Mouse (Mus musculus): ENCODE measurements around the gene Ccdc88c. TPM values are rescaled to one million over a fixed set of nuclear protein-coding genes. Genes with fewer than 3 reads are reported as not detected.

Ccdc88c gene
- 4.8 and 5.2 TPM in 2 replicates for polyA plus RNA-seq (2014; fragmentation: Nextera tagmentation; extraction: Ambion mirVana)

- Histone ChIP-seq H3K4me1 (ENCODE audit: control insufficient read depth, insufficient read depth, low read length) (no peaks in the 10 kb centered on the region; the same call in 1 of the 2 replicates), H3K36me3 (replicated peaks; ENCODE audit: control insufficient read depth, insufficient read depth, low read depth, low read length) (no peaks in the 10 kb centered on the region), H3K4me3 (ENCODE audit: low read depth, low read length) (peak within 1 kb of the TSS; percentile 58), H3K27me3 (ENCODE audit: control insufficient read depth, insufficient read depth, low read length) (peaks cover 10% of the 10 kb centered on the region), H3K27ac (replicated peaks; ENCODE audit: low read depth, low read length) (peak within 1 kb of the TSS; percentile 70), H3K9me3 (replicated peaks; ENCODE audit: control insufficient read depth, low read length) (no peaks in the 10 kb centered on the region), H3K4me2 (ENCODE audit: low read depth, low read length) (peak within 1 kb of the TSS; percentile 93), H3K9ac (replicated peaks; ENCODE audit: low read length) (peak within 1 kb of the TSS; percentile 73)
- WGBS, result 0% methylated on average over 53 of the region's 56 CpGs
- ATAC-seq (replicated peaks; ENCODE audit: insufficient number of reproducible peaks, low FRiP score, low TSS enrichment, low read depth), result peak; percentile 89
- DNase-seq (ENCODE audit: low spot score), result peak; percentile 89
Observed at GRCm38 (mm10) chr12:101028954-101029731, at the start of gene Ccdc88c. Ccdc88c (minus strand) TSS chr12:101029056.

DNA sequence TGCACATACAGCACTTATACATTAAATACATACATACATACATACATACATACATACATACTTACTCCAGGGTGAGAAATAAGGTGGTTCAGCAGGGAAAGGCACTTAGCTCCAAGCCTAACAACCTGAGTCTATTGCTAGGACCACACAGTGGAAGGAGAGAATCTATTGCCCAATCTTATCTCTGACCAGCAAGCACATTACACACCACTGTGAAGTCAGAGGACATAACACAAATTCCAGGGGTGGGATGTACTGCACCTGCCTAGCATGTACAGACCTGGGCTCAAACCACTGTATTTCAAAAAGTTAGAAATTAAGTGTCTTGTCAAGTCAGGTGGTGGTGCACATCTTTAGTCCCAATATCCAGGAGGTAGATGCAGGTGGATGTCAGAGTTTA lies 49.1 kb upstream of the Ccdc88c start:
- H3K9ac ChIP-seq (replicated peaks; ENCODE audit: low read length), result no peak overlapping the region
- no peak overlapping the region for H3K4me2 ChIP-seq (ENCODE audit: low read depth, low read length)
- ATAC-seq (replicated peaks; ENCODE audit: insufficient number of reproducible peaks, low FRiP score, low TSS enrichment, low read depth) (no peak), DNase-seq (ENCODE audit: low spot score) (no peak)
- H3K4me3 ChIP-seq (ENCODE audit: low read depth, low read length), result no peak overlapping the region
- H3K36me3 ChIP-seq (replicated peaks; ENCODE audit: control insufficient read depth, insufficient read depth, low read depth, low read length), result no peaks in the 10 kb centered on the region; the same call in 1 of the 2 replicates
- no peaks in the 10 kb centered on the region for H3K27me3 ChIP-seq (ENCODE audit: control insufficient read depth, insufficient read depth, low read length)
- no peak overlapping the region for H3K27ac ChIP-seq (replicated peaks; ENCODE audit: low read depth, low read length)
- no peaks in the 10 kb centered on the region for H3K9me3 ChIP-seq (replicated peaks; ENCODE audit: control insufficient read depth, low read length)
- no peaks in the 10 kb centered on the region for H3K4me1 ChIP-seq (ENCODE audit: control insufficient read depth, insufficient read depth, low read length)

DNA sequence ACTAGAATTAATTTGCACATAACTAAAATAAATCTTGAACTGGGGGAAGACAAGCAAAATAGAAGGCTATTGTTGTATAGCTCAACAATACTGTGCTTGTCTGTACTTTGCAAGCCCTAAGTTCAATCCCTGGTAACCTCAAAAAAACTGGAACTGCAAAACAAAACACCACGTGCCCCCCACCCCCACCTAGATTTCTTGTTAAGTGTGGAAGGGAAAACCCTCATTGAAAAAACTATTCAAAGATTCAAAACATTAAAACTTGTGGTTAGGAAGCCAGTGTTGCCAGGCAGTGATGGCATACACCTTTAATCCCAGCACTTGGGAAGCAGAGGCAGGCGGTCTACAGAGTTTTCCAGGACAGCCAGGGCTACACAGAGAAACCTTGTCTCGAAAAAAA lies 46.6 kb upstream of the Ccdc88c start:
- Histone ChIP-seq H3K4me1 (ENCODE audit: control insufficient read depth, insufficient read depth, low read length) (no peaks in the 10 kb centered on the region), H3K27ac (replicated peaks; ENCODE audit: low read depth, low read length) (no peak overlapping the region), H3K4me2 (ENCODE audit: low read depth, low read length) (no peak overlapping the region), H3K4me3 (ENCODE audit: low read depth, low read length) (no peak overlapping the region), H3K36me3 (replicated peaks; ENCODE audit: control insufficient read depth, insufficient read depth, low read depth, low read length) (no peaks in the 10 kb centered on the region; the same call in 1 of the 2 replicates), H3K9ac (replicated peaks; ENCODE audit: low read length) (no peak overlapping the region), H3K9me3 (replicated peaks; ENCODE audit: control insufficient read depth, low read length) (no peaks in the 10 kb centered on the region), H3K27me3 (ENCODE audit: control insufficient read depth, insufficient read depth, low read length) (no peaks in the 10 kb centered on the region)
- 95% methylated on average over 3 of the region's 3 CpGs for WGBS
- no peak for DNase-seq (ENCODE audit: low spot score)
- ATAC-seq (replicated peaks; ENCODE audit: insufficient number of reproducible peaks, low FRiP score, low TSS enrichment, low read depth), result no peak

GRCm38 (mm10) chr12:101074821-101075429 lies 46.1 kb upstream of the Ccdc88c start:
- Histone ChIP-seq H3K9me3 (replicated peaks; ENCODE audit: control insufficient read depth, low read length) (no peaks in the 10 kb centered on the region), H3K9ac (replicated peaks; ENCODE audit: low read length) (no peak overlapping the region), H3K27ac (replicated peaks; ENCODE audit: low read depth, low read length) (no peak overlapping the region), H3K27me3 (ENCODE audit: control insufficient read depth, insufficient read depth, low read length) (no peaks in the 10 kb centered on the region), H3K4me2 (ENCODE audit: low read depth, low read length) (no peak overlapping the region), H3K4me3 (ENCODE audit: low read depth, low read length) (no peak overlapping the region), H3K4me1 (ENCODE audit: control insufficient read depth, insufficient read depth, low read length) (no peaks in the 10 kb centered on the region), H3K36me3 (replicated peaks; ENCODE audit: control insufficient read depth, insufficient read depth, low read depth, low read length) (no peaks in the 10 kb centered on the region)
- no peak for DNase-seq (ENCODE audit: low spot score)
- 94% methylated on average over 4 of the region's 4 CpGs for WGBS
- no peak for ATAC-seq (replicated peaks; ENCODE audit: insufficient number of reproducible peaks, low FRiP score, low TSS enrichment, low read depth)

DNA sequence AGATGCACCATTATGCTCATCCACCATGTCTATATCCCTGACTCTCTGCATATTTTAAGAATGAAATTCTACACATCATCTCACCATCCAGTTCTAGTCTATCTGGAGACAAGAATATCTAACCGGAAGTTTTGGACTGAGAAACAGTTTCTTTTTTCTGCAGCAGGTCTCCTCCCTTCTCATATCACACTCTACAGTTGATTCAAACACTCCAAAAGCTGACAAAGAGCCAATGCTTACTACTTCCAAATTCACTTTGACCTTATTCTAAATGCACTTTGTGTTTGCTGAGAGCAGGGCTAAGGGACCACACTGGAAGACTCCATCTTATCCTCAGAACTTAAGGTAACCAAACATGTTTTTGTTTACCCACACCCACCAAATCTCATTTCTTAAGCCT lies 41.0 kb upstream of the Ccdc88c start:
- DNase-seq (ENCODE audit: low spot score), result no peak
- no peaks in the 10 kb centered on the region; the same call in 1 of the 2 replicates for H3K36me3 ChIP-seq (replicated peaks; ENCODE audit: control insufficient read depth, insufficient read depth, low read depth, low read length)
- H3K27me3 ChIP-seq (ENCODE audit: control insufficient read depth, insufficient read depth, low read length), result no peaks in the 10 kb centered on the region
- no peaks in the 10 kb centered on the region for H3K4me1 ChIP-seq (ENCODE audit: control insufficient read depth, insufficient read depth, low read length)
- no peak overlapping the region for H3K4me3 ChIP-seq (ENCODE audit: low read depth, low read length)
- no peak overlapping the region for H3K27ac ChIP-seq (replicated peaks; ENCODE audit: low read depth, low read length)
- no peak overlapping the region for H3K9ac ChIP-seq (replicated peaks; ENCODE audit: low read length)
- no peaks in the 10 kb centered on the region for H3K9me3 ChIP-seq (replicated peaks; ENCODE audit: control insufficient read depth, low read length)
- WGBS, result 96% methylated on average over 1 of the region's 1 CpGs
- no peak for ATAC-seq (replicated peaks; ENCODE audit: insufficient number of reproducible peaks, low FRiP score, low TSS enrichment, low read depth)
- no peak overlapping the region for H3K4me2 ChIP-seq (ENCODE audit: low read depth, low read length)

- Histone ChIP-seq H3K36me3 (replicated peaks; ENCODE audit: control insufficient read depth, insufficient read depth, low read depth, low read length) (no peaks in the 10 kb centered on the region; the same call in none of the 2 replicates), H3K9ac (replicated peaks; ENCODE audit: low read length) (no peak overlapping the region), H3K9me3 (replicated peaks; ENCODE audit: control insufficient read depth, low read length) (no peaks in the 10 kb centered on the region), H3K4me1 (ENCODE audit: control insufficient read depth, insufficient read depth, low read length) (no peaks in the 10 kb centered on the region), H3K4me3 (ENCODE audit: low read depth, low read length) (no peak overlapping the region), H3K27ac (replicated peaks; ENCODE audit: low read depth, low read length) (no peak overlapping the region), H3K4me2 (ENCODE audit: low read depth, low read length) (no peak overlapping the region), H3K27me3 (ENCODE audit: control insufficient read depth, insufficient read depth, low read length) (no peaks in the 10 kb centered on the region)
- ATAC-seq (replicated peaks; ENCODE audit: insufficient number of reproducible peaks, low FRiP score, low TSS enrichment, low read depth) (no peak), DNase-seq (ENCODE audit: low spot score) (no peak)
- 91% methylated on average over 1 of the region's 1 CpGs for WGBS
Observed at GRCm38 (mm10) chr12:101066329-101066728, 37.5 kb upstream of the Ccdc88c start.

DNA sequence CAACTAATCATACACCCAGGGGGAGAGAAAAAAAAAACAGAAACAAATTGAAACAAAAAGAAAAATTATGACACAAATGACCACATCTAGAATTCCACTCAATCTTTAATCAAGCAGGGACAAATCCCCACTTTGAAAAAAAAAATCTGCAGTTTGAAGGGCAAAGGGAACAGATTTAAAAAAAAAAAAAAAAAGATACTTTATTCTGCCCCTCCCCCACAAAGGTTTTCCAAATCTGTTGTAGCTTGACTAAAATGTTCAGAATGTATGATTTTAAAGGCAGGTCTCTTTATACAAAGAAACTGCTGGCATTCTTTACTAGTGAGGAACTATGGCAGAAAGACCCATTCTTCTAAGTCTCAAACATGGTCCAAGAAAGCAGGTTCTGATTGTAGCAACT lies 11.1 kb upstream of the Ccdc88c start:
- Histone ChIP-seq H3K9ac (replicated peaks; ENCODE audit: low read length) (no peak overlapping the region), H3K27me3 (ENCODE audit: control insufficient read depth, insufficient read depth, low read length) (no peaks in the 10 kb centered on the region), H3K27ac (replicated peaks; ENCODE audit: low read depth, low read length) (no peak overlapping the region), H3K9me3 (replicated peaks; ENCODE audit: control insufficient read depth, low read length) (no peaks in the 10 kb centered on the region), H3K4me3 (ENCODE audit: low read depth, low read length) (no peak overlapping the region), H3K4me1 (ENCODE audit: control insufficient read depth, insufficient read depth, low read length) (no peaks in the 10 kb centered on the region), H3K36me3 (replicated peaks; ENCODE audit: control insufficient read depth, insufficient read depth, low read depth, low read length) (peaks cover 11% of the 10 kb centered on the region), H3K4me2 (ENCODE audit: low read depth, low read length) (no peak overlapping the region)
- DNase-seq (ENCODE audit: low spot score) (no peak), ATAC-seq (replicated peaks; ENCODE audit: insufficient number of reproducible peaks, low FRiP score, low TSS enrichment, low read depth) (no peak)

DNA sequence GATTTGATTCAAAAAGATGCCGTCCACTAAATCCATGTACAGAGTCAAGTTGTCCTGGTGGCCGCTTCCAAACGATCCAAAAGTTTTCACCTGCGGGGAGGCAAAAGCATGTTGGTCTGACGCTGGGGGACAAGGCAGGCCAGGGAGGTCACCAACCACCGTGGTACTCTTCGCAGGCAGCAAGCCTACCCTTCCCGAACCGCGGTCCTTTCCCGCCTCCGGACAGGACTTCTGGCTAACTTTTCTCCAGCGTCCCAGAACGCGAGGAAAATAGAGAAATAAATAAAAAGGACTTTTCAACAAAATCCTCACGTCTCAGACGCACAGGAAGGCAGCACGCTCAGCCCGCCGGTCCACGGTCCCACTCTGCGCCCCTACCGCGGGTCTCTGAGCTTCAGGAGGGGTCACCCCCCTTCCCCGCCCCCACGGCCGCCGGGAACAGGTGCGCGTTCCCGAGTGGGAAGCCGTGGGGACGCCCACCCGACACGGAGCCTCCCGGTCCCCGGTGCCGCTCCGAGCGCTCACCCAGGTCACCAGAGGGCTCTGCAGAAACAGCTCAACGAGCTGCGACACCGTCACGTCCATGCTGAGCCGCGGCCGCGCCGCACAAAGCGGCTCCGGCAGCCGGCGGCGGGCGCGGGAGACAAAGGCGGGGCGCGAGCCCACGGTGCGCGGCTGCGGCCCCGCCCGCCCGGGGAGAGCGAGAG lies 456 bp downstream of the Ccdc88c start:
- under 1% methylated on average over 64 of the region's 67 CpGs for WGBS
- ATAC-seq (replicated peaks; ENCODE audit: insufficient number of reproducible peaks, low FRiP score, low TSS enrichment, low read depth), result peak; percentile 29

More for the DNA sequence above, 456 bp downstream of the Ccdc88c start:
- DNase-seq (ENCODE audit: low spot score), result no peak
- Histone ChIP-seq H3K4me2 (ENCODE audit: low read depth, low read length) (peak overlapping the region; percentile 93), H3K4me3 (ENCODE audit: low read depth, low read length) (peak overlapping the region; percentile 58), H3K9ac (replicated peaks; ENCODE audit: low read length) (peak overlapping the region; percentile 73), H3K27me3 (ENCODE audit: control insufficient read depth, insufficient read depth, low read length) (peaks cover 10% of the 10 kb centered on the region), H3K9me3 (replicated peaks; ENCODE audit: control insufficient read depth, low read length) (no peaks in the 10 kb centered on the region), H3K4me1 (ENCODE audit: control insufficient read depth, insufficient read depth, low read length) (no peaks in the 10 kb centered on the region; the same call in 1 of the 2 replicates), H3K36me3 (replicated peaks; ENCODE audit: control insufficient read depth, insufficient read depth, low read depth, low read length) (no peaks in the 10 kb centered on the region), H3K27ac (replicated peaks; ENCODE audit: low read depth, low read length) (peak overlapping the region; percentile 70)
